Mouse (Mus musculus) intestine, embryonic 15.5 days (tissue): Measurements from ENCODE around the gene Grm3. TPM values are rescaled to one million over a fixed set of nuclear protein-coding genes. Genes with fewer than 3 reads are reported as not detected.

Experiments used
- ATAC-seq: fragments of 200-750 bp; cut with Nextera tagmentation; 2 replicates; pipeline ENCODE4 v1.8.0; 2017; ENCODE audit warnings: moderate TSS enrichment, moderate library complexity
- H3K27ac ChIP-seq: fragments of 300-500 bp; sonication (generic); 2 replicates; pipeline ENCODE4 v1.5.1; 2015; ENCODE audit warnings: mild to moderate bottlenecking, inconsistent platforms
- H3K27me3 ChIP-seq: fragments of 300-500 bp; sonication (generic); replicated peaks from 2 replicates; pipeline ENCODE4 v1.6.1; 2015; ENCODE audit warnings: inconsistent platforms
- H3K36me3 ChIP-seq: fragments of 300-500 bp; sonication (generic); 2 replicates; pipeline ENCODE4 v1.6.1; 2015; ENCODE audit warnings: inconsistent platforms
- H3K4me1 ChIP-seq: fragments of 300-500 bp; sonication (generic); replicated peaks from 2 replicates; pipeline ENCODE4 v1.6.1; 2015; ENCODE audit warnings: inconsistent platforms
- H3K4me2 ChIP-seq: fragments of 300-500 bp; sonication (generic); replicated peaks from 2 replicates; pipeline ENCODE4 v1.6.1; 2015; ENCODE audit warnings: mild to moderate bottlenecking, inconsistent platforms
- H3K4me3 ChIP-seq: fragments of 300-500 bp; sonication (generic); replicated peaks from 2 replicates; pipeline ENCODE4 v1.5.1; 2015; ENCODE audit warnings: inconsistent platforms
- H3K9ac ChIP-seq: fragments of 300-500 bp; sonication (generic); 2 replicates; pipeline ENCODE4 v1.6.1; 2015; ENCODE audit warnings: inconsistent platforms
- H3K9me3 ChIP-seq: fragments of 300-500 bp; sonication (generic); 2 replicates; pipeline ENCODE4 v1.6.1; 2016; ENCODE audit warnings: inconsistent platforms
- WGBS: fragments of 180-500 bp; shearing (Covaris S2); methylation state at CpG from one replicate; pipeline ENCODE4 v1.1.7; 2015; 5-methylcytosine and 5-hydroxymethylcytosine counted together
- polyA plus RNA-seq: library from polyadenylated mRNA; unstranded; fragments of >200 nt; fragmentation: Nextera tagmentation; extraction: Ambion mirVana; gene quantifications from 2 replicates; pipeline ENCODE4 v1.2.1, GENCODE M21; 2015

The Grm3 gene
- polyA plus RNA-seq, 1 experiment from 2014 or later: 0.20 TPM

DNA sequence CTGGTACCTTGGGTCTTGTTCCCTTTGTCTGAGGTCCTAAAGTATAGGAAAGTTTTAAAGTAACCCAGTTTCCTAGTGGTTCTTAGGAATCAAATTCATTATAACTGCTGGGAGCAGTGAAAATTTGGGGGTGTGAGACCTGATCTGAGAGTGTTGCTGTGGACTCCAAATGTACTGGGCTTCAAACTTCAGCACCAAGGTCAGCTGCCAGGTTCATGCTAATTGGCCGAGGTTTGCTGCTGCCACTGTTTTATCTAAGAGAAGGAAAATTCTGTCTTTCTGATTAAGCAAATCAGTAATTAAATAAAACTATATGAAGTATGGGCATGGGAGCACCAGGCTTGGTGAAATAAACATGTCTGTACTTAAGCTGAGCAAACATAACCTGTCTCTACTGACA, 278.8 kb downstream of the Grm3 start:
- no peak overlapping the region for H3K4me3 ChIP-seq
- 0% methylated on average over 1 of the region's 1 CpGs for WGBS
- no peaks in the 10 kb centered on the region for H3K9me3 ChIP-seq
- H3K36me3 ChIP-seq: no peaks in the 10 kb centered on the region
- ATAC-seq: no peak
- no peak overlapping the region for H3K9ac ChIP-seq
- H3K27ac ChIP-seq: no peak overlapping the region
- H3K4me1 ChIP-seq: no peaks in the 10 kb centered on the region
- H3K4me2 ChIP-seq: no peak overlapping the region
- no peaks in the 10 kb centered on the region for H3K27me3 ChIP-seq
